Mouse (Mus musculus) C2C12 (cell line): ENCODE data around the gene Ap5s1.
"Not testable (repeated sequence)": the region's sequence is repeated elsewhere in the genome, so short reads cannot be mapped to it uniquely, and the experiment has no call there.

Experiments
- CTCF ChIP-seq: IDR thresholded peaks from one replicate; pipeline ENCODE4 v1.5.1; 2011; ENCODE audit not compliant: control insufficient read depth, insufficient read depth, insufficient read length
- MYOD1 ChIP-seq: IDR thresholded peaks from one replicate; pipeline ENCODE4 v1.6.1; 2011; ENCODE audit warnings: low read depth; ENCODE audit not compliant: control insufficient read depth, insufficient read length

DNA sequence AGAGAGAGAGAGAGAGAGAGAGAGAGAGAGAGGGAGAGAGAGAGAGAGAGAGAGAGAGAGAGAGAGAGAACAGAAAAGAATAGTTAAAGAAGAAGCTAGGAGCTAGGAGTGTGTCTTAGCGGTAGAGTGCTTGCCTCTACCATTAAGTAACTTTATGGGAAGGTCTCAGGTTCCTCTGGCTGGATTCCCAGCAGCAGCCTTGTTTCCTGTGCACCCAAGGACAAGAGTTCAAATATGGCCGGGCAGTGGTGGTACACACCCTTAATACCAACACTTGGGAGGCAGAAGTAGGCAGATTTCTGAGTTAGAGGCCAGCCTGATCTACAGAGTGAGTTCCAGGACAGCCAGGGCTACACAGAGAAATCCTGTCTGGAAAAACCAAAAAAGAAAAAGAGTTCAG lies 19.8 kb downstream of the Ap5s1 start:
- not testable (repeated sequence) for TF ChIP-seq CTCF, MYOD1
